Mouse (Mus musculus) monocyte, adult 2 months (primary cell): Measurements from ENCODE around the gene Rbfox3.

Experiments used
- DNase-seq, 2 experiments: peaks; one replicate each; pipeline ENCODE4 v3.0.0; 2022; ENCODE audit warnings: low spot score in 2 of 2, low read depth in 1 of 2

Gene Rbfox3

GRCm38 (mm10) chr11:118517924-118518323, 393.5 kb downstream of the Rbfox3 start:
- DNase-seq = no peak

DNA sequence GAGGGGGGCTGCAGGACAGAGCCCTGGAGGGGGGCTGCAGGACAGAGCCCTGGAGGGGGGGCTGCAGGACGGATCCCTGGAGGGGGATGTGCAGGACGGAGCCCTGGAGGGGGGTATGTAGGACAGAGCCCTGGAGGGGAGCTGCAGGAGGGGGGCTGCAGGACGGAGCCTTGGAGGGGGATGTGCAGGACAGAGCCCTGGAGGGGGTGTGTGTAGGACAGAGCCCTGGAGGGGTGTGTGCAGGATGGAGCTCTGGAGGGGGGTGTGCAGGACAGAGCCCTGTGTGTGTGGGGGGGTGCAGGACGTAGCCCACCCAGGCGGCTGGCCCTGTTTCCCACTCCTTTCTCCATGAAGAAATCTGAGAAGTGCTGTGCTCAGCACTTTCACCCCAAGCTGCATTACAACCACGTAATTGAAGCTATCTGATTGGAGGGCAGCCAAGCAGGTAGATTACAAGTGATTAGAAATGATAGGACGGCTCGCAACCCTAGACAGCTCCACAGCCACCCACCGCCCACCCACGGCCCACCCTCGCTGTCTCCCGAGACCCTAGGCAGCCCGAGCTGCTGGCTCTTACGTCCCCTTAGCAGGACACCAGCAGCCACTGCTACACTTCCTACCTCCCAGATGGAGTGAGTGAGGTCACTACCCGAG, 399.0 kb downstream of the Rbfox3 start:
- DNase-seq = no peak

GRCm38 (mm10) chr11:118511851-118512250, 399.5 kb downstream of the Rbfox3 start:
- DNase-seq = no peak

DNA sequence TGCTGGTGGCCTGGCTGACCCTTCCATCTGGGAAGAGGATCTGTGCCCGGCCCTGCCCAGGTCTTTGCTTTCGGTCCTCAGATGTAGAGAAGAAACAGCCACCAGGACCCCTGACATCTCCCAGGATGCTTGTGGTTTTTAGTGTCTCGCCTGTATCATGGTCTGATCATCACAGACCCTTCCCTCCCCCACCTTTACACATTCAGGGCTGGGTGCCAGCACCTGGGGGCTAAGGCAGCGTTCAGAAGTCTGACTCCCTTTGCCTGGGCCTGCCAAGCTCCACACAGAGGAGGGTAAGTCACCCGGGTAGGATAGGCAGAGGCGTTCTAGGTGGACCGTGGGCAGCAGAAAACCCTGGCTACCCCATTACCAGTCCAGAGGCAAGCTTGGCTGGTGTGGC, 403.1 kb downstream of the Rbfox3 start:
- no peak for DNase-seq

DNA sequence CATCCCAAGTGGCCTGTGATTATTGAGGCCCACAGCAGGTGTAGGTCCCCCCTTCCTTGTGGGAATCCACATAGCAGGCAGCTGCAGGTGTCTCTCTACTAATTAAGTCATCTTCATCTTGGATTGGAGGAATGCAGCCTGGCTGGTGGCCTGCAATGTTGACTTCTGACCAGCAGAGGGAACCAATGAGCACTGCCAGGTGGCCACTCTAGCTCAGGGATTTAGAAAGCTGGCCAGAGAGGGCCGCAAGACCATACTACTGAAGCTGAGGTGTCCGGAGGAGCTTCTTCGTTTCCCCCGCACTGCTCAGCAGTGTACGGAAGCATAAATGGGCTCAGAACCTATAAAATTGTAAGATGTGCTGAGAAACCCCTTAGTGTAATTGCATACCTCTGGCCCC, 403.5 kb downstream of the Rbfox3 start:
- DNase-seq = peak in 1 of 2 experiments; percentile 31

DNA sequence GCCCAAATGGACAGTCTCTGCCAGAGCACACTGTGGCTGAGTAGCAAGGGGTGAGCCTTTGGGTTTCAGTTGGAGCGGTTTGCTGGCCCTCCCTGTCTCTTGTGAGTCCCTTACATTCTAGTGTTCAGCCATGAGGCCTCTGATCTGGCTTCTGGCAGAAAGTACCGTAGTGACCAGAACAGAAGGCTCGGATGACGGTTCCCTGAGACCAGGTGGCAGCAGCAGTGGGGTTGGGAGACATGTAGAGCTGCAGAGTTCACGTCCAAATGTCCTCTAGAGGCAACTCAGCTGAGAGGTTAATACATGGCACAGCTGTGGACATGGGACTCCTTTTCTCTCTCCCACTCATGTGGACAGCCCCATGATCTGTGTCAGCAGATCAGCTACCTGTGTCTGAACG, 404.3 kb downstream of the Rbfox3 start:
- DNase-seq = no peak

GRCm38 (mm10) chr11:118504180-118504454, 407.3 kb downstream of the Rbfox3 start:
- no peak for DNase-seq

DNA sequence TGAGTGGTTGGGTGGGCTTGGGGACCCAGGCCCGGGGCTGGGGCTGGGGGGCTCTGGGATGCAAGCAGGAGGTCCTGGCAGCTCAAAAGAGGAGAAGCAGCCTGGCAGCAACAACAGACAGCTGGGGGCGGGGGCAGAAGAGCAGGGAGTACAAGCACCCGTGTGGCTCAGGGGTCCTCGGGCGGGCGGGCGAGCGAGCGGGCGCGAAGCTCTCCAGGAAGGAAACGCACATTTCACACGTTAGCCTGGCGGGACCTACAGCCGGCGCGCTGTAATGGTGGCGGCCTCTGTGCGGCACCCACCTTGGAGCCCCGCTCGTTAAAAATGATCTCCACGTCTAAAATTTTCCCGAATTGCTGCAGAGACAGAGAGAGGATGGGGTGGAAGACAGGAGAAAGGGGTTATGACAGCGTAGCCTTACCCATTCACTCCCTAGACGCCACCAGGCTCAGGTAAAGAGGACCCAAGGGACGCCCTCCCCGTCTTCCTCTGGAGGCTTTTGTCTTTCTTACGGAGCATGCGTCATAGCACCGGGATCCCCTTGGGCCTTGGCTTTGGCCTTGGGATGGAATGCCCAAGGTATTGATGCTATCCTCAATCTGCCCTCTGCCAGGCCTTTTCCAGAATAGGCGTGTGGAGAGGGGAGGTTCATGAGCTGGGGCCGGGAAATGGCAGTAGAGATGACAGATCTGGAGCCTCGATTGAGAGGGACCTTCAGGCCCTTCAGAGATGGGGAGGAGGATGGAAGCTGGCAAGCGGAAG, 407.8 kb downstream of the Rbfox3 start:
- DNase-seq = no peak

DNA sequence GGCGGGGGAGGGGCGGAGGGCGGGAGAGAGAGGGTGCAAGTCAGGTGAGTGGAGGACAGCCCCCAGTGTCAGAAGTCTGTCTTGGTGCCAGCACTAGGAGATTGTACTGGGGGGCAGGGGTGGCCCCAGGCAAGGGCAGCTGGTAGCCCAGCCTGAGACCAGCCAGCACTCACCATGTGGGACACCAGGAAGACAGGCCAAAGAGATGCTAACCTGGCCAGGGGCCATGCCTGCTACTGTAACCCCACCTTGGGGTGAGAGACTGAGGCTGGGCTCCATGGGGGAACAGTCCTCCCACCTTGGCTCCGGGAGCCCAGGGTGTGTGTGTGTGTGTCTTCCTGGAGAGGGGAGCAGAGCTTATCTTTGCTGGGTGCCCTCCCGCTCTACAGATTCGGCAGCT, 408.4 kb downstream of the Rbfox3 start:
- no peak for DNase-seq

- no peak for DNase-seq
Measured at GRCm38 (mm10) chr11:118496066-118496689, 415.2 kb downstream of the Rbfox3 start.

GRCm38 (mm10) chr11:118495065-118495464, 416.3 kb downstream of the Rbfox3 start:
- DNase-seq = no peak

DNA sequence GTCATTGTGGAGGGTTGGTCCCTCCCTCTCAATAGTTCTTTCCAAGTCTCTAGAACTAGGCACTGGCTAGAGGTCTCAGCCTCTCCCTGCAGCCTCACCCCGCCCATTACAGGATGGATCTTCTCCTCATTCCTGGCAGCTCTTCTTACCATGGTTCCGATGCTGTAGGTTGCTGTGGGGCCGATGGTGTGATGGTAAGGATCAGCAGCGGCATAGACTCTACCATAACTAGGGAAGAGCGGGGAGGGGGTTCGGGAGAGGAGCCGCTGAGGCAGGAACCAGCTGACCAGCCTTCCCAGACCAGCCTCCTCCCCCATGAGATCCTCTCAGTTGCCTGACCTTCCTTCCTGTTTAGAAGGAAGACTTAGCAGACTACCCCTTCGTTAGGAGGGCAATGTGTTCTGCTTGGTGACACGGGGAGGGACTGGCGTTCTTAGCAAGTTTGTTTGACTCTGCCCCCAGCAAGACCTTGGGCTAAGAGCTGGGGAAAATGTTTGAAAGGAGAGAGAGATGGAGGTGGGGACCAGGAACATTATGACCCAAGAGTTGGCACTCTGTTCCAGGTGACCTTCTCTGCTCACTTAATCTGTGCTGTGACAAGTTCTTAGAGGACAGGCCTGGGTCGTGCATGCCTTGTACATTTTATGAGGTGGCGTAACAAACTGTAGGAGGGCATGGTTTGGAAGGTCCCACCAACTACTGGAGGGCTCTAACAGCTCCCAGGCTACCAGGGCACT, 417.2 kb downstream of the Rbfox3 start:
- no peak for DNase-seq

GRCm38 (mm10) chr11:118493458-118493857, 417.9 kb downstream of the Rbfox3 start:
- DNase-seq = no peak

DNA sequence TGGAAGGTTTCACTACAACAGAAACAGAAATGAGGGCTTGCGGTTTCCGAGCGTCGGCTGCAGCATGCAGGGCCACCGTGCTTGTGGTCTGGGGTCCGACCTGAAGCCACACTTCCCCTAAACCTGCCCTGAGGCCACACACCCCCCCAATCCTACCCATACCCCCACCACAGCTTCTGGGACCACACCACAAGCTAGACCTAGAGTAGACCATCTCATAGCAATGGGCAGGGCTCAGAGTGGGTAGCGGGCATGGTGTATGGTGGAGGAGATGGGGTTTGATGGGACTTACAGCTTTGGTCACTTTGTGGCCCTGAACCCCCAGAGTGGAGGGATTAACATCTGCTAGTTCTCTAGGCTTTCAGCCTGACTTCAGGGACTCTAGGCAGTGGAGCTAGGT, 420.2 kb downstream of the Rbfox3 start:
- DNase-seq = no peak

DNA sequence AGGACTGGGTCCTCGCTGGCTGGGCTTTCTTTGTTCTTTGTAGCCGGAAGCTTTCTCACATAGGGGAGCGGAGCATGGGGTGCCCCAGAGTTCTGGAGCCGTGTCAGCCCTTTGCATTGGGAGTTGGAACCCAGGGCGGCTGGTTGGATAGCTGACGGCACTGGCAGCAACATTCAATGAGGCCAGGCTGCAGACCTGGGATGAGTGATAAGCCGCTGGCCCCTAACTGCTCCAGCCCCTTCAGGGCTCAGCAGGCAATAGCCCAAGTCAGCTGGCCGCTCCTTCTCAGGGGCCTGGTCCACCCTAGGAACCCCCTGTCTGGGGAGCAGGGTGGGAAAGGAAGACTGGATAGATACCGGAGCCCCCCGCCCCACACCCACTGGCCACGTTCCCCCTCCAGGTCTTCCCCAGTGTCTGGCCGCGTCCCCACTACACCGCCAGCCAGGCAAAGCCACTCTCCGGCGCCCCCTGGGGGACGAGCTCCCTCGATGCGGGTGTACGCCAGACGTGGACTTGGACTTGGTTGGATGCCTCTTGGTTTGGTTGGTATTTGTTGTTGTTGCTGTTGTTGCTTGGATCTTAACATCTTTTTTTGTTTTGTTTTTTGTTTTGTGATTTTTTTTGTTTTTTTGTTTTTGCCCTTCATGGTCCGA, 420.7 kb downstream of the Rbfox3 start:
- DNase-seq = peak in 1 of 2 experiments; percentile 49

DNA sequence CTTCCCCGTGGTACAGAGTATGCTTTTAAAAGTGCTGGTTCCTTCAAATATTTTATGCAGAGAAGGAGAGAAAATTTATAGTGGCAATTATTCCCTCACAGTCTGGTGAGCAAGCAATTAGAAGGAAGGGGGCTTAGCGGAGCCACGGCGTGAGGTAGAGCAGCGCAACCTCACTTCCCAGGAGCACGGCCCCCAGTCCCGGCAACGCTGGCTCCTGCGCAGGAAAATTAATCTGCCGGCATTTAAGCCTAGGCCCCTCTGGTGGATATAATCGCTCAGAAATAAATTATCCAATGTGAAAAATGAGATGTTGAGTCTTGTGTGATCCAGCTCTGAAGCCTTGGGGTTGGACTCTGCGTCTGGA, 422.5 kb downstream of the Rbfox3 start:
- DNase-seq = no peak

- DNase-seq = no peak
Measured at GRCm38 (mm10) chr11:118488191-118488906, 423.0 kb downstream of the Rbfox3 start.

DNA sequence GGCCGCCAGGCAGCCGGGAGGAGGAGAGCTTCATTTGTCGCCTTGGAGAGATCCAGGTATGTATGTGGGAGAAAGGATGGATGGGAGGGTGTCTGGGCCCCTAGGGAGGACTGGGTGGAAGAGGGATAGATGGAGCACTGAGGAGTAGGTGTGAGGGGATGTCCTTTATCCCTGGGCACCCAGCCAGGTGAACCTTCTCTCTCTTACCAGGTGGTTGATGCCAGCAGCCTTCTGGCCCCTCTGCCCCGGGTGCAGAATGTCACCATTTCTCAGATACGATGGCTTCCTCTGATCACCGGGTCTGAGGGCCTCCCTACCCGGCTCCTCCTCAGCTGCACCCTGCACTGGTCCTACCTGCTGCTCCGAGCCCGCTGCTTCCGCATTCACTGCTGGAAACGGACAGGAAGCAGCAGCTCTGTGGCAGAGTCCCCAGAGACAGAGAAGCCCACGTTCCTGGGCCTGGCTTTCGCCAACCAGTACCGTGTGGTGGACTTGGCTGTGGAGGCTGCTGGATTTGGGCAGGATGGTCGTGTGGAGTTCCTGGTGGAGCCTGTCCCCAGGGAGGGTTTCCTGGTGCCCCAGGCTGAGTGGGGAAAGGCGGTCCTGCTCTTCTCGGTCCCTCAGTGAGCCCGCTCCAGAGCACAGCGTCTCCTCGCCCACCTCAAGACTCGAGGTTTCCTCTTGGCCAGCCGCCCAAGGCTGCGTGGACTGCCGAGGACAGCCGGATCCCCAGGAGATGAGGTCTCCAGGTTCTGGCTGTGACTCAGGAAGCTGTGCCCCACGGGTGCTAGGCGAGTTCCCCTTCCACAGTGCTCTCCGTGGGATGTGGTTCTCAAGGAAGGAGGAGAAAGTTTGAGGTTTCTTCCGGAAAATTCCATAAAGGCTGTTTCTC, 424.3 kb downstream of the Rbfox3 start:
- no peak for DNase-seq

- DNase-seq = no peak
Measured at GRCm38 (mm10) chr11:118486281-118486680, 425.1 kb downstream of the Rbfox3 start.

GRCm38 (mm10) chr11:118485780-118486179, 425.6 kb downstream of the Rbfox3 start:
- no peak for DNase-seq
